Mouse (Mus musculus) right cerebral cortex, postnatal 14 days (tissue): ENCODE measurements around the gene Casp7.

Source experiments
- DNase-seq: peaks from one replicate; pipeline ENCODE4 v3.0.0; 2022

The Casp7 gene

DNA sequence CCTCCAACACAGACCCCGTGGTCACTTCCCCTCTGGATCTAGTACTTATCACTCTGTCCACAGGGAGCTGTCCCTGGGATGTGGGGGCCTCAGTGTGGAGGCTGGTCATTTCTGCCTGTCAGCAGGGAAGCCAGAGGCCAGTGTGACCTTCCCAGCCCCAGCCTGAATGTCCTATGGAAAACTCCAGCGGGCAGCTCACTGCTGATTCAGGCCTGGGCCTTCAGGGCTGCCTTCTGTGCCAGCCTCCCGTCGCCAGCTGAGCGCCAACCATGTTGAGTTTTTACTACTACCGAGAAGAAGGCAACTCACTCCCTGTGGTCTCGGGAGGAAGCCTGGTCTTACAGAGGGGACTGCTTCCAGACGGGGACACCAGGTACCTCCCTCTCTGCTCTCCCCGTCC is 28.6 kb downstream of the Casp7 start:
- DNase-seq: no peak

DNA sequence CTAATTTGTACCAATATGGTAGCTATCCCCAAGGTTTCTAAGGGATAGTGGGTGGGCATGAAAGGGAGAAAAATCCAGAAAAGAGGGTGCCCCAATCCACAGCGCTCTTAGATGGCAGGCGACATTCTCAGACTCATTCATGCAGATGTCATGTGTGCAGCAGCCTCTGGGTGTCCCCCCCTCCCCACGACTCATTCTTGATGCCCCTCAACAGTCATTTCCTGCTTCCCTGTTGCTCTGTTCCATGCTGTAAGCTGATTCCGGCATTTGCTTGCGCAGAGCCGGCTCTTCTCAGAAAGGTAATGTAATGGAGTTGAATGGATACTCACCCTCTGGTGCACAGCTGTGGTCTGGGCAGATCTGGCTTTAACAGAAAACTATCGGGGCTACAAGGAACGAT is 33.4 kb downstream of the Casp7 start:
- no peak for DNase-seq

GRCm38 (mm10) chr19:56432706-56433105 is 35.8 kb downstream of the Casp7 start:
- DNase-seq: no peak

GRCm38 (mm10) chr19:56433581-56433980 is 36.7 kb downstream of the Casp7 start:
- DNase-seq: no peak

- no peak for DNase-seq
Observed at GRCm38 (mm10) chr19:56436380-56436779, 39.5 kb downstream of the Casp7 start.

DNA sequence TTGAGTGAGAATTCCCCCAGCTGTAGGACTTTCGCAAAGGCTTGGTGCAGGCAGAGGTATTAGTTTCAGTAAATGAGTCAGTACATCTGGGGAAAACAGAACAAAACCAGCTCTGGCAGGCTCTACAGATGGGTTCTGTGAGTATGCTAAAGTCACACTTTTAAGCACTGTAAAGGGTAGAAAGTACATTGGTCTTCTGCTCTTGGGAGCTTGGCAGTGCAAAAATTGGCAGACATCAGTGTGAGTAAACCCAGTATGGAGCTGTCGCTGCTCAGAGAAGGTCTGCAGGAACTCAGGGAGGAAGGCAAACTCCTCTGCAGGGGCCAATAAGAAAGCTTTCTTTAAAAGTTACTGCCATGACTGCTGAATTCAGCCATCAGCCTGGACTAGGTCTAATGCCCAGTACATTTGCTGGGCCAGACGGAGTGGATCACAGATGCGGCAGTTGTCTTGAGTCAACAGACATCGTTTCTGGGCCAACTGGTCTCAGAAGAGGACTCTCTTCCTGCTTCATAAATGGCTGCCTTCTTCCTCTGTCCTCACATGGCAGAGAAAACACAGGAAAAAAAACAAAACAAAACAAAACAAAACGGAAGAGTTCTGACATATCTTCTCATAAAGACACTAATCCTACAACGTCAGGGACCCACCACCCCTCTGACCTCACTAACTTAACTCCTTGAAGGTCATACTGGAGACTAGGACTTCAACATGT is 41.6 kb downstream of the Casp7 start:
- no peak for DNase-seq

DNA sequence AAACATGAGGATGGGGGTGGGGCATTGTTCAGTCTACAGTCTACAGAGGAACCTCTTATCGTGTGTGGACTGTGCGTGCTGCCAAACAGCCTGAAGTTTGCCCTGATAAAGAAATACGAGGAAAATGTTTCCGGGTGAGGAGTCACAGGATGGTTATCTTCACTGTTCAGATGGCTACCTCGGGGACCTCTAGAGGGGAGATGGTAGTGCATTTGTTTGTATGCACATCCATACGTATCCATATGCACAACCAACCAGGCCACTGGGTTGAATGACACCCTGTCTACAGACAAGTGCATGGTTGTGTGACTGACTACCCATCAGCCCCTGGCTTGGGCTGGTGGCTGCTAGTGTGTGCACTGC is 42.1 kb downstream of the Casp7 start:
- DNase-seq: no peak

DNA sequence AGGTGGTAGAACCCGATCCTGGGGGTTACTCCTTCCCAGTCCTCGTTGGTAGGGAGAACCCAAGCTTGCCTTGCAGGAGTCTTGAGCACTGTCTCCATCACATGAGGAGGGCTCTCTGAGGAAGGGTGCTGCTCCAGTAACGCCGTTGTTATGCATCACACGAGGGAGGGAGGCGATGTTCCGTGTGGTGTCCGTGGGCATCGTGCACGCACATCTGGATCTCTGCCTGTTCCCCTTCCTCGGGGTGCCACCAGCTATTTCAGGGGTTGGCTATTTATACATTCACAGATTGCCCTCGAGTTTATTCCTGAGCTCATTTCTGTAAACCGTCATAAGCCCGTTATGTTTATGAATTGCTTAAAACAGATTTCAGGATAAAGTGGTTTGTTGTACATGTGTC is 46.5 kb downstream of the Casp7 start:
- peak; percentile 44 for DNase-seq

- no peak for DNase-seq
Observed at GRCm38 (mm10) chr19:56448784-56449183, 51.9 kb downstream of the Casp7 start.

DNA sequence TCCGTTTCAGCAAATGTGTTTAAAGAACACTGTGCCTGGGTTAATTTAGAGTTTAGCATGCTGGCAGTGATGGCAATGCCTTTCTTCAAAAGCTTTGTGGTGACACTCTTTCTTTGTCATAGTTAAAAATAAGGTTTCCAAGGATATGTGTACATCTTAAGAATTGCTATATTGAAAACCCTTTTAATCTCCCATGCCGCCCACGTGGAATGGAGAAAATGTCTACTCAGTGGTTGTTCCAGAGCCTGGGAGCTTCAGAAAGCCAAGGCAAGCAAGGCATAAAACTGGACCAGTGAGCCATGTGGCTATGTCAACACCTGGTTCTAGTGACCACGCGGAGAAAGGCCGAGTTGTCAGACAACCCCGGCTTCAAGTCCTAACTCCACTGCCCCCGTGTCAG is 52.6 kb downstream of the Casp7 start:
- DNase-seq: no peak

- DNase-seq: no peak
Observed at GRCm38 (mm10) chr19:56450892-56451291, 54.0 kb downstream of the Casp7 start.

- DNase-seq: no peak
Observed at GRCm38 (mm10) chr19:56451867-56452266, 54.9 kb downstream of the Casp7 start.

DNA sequence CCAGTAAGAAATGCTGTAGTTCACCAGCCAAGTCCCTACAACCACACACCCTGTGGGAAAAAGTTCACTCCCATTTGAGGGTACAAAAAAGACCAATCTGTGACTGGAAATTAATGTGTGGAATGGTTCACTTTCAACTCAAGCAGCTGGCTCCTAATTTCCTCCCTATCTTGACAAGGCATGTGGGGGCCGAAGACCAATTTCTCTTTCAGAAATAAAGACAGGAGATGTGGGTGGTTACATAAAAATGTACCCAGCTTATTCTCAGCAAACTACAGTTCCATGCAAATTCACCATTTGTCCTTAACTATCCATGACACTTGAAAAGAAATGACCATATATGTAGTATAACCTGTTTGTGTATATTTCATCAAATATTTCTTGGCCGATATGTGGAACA is 55.5 kb downstream of the Casp7 start:
- DNase-seq: no peak

- DNase-seq: no peak
Observed at GRCm38 (mm10) chr19:56454862-56455261, 57.9 kb downstream of the Casp7 start.

DNA sequence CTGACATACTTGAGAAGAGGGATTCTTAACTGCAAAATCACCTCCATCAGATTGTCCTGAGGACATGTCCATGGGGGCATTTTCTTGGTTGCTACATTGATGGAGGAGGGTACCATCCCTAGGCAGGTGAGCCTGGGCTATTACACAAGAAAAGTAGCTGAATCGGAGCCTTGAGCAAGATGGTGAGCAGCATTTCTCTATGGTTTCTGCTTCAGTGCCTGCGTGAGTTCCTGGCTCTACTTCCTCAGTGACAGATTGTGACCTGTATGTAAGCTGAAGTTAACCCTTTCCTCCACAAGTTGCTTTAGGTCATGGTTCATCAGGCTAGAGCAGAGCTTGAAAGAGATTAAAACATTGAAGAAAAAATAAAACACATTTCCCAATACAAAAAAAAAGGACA is 58.4 kb downstream of the Casp7 start:
- no peak for DNase-seq

- no peak for DNase-seq
Observed at GRCm38 (mm10) chr19:56457569-56457968, 60.6 kb downstream of the Casp7 start.

GRCm38 (mm10) chr19:56459154-56460050 is 62.5 kb downstream of the Casp7 start:
- DNase-seq: no peak

GRCm38 (mm10) chr19:56460241-56460640 is 63.3 kb downstream of the Casp7 start:
- DNase-seq: no peak

DNA sequence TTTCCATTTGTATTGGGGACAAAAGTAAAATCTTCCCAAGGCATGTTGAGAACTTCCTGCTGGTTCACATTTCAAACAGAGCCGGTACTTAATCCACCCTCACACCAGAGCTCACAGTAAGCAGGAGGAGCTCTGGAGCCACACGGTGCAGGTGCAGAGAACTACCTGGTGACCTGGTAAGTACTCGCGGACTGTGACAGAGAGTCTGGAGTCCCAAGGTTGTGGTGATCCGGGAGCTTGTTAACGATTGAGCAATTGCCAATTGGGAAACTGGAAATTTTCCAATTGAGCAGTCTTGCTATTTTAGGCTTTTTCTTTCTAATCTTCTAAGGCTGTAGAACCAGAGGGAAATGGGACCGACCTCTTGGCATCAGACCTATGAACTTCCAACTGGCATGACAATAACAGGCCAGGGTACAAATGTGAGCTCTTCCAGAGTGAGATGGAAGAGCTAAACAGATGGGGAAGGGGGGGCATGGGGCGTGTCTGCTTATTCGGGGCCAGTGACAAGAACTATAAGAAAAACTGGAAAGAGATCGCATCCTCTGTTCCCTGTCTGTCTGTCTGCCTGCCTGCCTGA is 64.7 kb downstream of the Casp7 start, which contains the start of gene Plekhs1:
Gene Plekhs1, plus strand, starts transcription at position 119 of the 580 bp plus-strand sequence.
- DNase-seq: no peak

- DNase-seq: no peak
Observed at GRCm38 (mm10) chr19:56462786-56463185, 65.9 kb downstream of the Casp7 start.

- no peak for DNase-seq
Observed at GRCm38 (mm10) chr19:56466486-56466885, 69.6 kb downstream of the Casp7 start.

DNA sequence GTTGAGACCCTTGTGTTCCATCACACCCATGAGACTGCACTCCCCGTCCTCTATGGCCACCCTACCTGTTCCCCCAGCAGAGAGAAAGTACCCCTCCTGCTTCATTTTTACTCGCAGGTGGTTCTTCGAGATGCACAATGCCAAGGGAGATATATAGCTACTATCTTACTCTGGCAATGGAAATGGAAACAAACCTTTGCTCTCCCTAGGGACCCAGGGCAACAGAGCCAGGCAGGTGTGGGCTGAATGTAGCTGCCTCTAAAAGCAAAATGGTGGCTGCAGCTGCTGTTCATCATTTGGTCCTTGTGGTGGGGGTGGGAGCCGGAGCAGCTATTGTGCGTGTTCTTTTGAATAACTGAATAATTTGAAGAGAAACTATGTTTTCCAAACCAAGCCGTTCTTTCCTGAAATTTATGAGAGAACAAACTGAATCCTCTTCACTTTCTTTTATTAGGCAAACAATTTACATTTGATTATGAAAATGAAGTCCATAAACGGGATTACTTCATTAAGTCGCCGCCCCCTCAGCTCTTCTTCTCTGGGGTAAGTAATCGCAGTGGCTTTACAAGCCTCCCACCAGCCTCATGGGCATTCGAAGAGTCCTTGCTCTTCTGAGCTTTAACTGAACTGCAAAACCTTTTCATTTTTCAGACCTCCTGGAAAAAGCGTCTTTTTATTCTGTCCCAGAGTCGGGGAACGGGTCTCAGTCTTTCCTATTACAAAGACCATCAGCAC is 73.5 kb downstream of the Casp7 start:
- no peak for DNase-seq

GRCm38 (mm10) chr19:56471934-56472333 is 75.0 kb downstream of the Casp7 start:
- DNase-seq: no peak
